Mouse (Mus musculus): ENCODE results near the gene Smurf2.

DNA sequence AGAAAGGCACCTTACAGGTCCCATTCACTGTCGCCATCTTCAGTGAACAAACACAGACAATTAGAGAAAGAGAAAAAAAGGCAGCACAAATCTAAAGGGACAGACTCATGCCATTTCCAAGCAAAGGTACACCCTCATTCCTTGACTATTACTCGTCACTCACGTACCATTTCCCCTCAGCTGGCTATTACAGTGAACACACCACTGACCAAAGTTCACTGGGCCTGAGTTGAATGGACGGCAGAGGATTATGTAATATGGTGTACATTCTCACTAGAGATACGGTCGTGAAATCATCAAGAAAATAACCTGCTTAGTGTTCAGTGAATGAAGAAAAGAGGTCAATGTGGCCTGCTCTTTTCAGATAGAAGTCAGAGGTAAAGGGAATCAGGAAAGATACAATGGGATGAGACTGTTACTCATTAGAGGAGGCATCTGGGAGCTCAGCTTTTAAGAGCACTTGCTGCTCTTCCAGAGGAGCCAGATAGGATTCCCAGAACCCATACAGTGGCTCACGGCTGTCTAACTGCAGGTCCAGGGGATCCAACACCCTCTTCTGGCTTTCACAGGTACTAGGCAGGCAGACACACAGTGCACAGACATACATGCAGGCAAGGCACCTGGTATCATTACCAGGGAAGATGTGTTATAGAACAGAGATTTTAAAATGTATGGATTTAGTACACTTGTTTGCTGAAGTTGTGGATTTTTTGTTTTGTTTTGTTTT, 107.9 kb downstream of the Smurf2 start:
- TF ChIP-seq CTCF (IDR thresholded peaks at IDR 0.05; ENCODE audit: low read depth) (no peak), EP300 (IDR thresholded peaks at IDR 0.05; ENCODE audit: low read depth) (peak; percentile 18; the same call in 1 of the 2 replicates)
